In genomic region chr7:123503358-123503757, GRCm38 (mm10) we compare ENCODE assay signal across 9 mouse cellular contexts. TPM values are rescaled to one million over a fixed set of nuclear protein-coding genes. Genes with fewer than 3 reads are reported as not detected.
DNase-seq lines count a peak whose midpoint lies in the region; ATAC-seq and TF ChIP-seq lines count a peak whose summit lies in the region.
"Had no signal": no experiment of that assay in that cellular context is flagged by ENCODE, and none has a peak within 500 bp of the region (broad histone marks: within the 10 kb centered on the region; RNA-seq: fewer than 3 reads in every experiment).

No protein-coding gene starts in this region.

- H3K4me1 ChIP-seq in heart, embryonic 11.5 days (ENCODE audit: control insufficient read depth, insufficient read depth, low read length) = no peaks in the 10 kb centered on the region
- H3K4me1 ChIP-seq in forebrain, embryonic 15.5 days = peaks cover 26% of the 10 kb centered on the region

- H3K36me3 ChIP-seq in heart, embryonic 11.5 days (ENCODE audit: control insufficient read depth, insufficient read depth, low read length) = no peaks in the 10 kb centered on the region
- H3K36me3 ChIP-seq in forebrain, embryonic 15.5 days = no peaks in the 10 kb centered on the region
- H3K36me3 ChIP-seq: heart, embryonic 13.5 days had no signal

- no peaks in the 10 kb centered on the region; the same call in 1 of the 2 replicates for H3K9me3 ChIP-seq in heart, embryonic 11.5 days (replicated peaks; ENCODE audit: control insufficient read depth, low read length)
- H3K9me3 ChIP-seq in forebrain, embryonic 15.5 days = no peaks in the 10 kb centered on the region

- no peak for ATAC-seq in heart, embryonic 11.5 days (replicated peaks; ENCODE audit: insufficient number of reproducible peaks, low FRiP score, low TSS enrichment)
- ATAC-seq in forebrain, embryonic 15.5 days (replicated peaks) = no peak

- peak; percentile 4 to 53 for DNase-seq in heart, adult 18-20 months
- DNase-seq in ES-CJ7 (ENCODE audit: low read depth, low spot score) = peak; percentile 46
- peak; percentile 29 for DNase-seq in embryo, embryonic 9.5 days (ENCODE audit: extremely low spot score)
- peak; percentile 47 to 55 for DNase-seq in lung, postnatal 4 days
- no peak for DNase-seq in left cerebral cortex, adult 2 months (ENCODE audit: extremely low spot score in 1 of 2, low spot score in 2 of 2)
- no peak for DNase-seq in cerebellum, adult 9-11 months

- no peak overlapping the region for H3K9ac ChIP-seq in heart, embryonic 11.5 days (ENCODE audit: low read depth, low read length)
- no peak overlapping the region for H3K9ac ChIP-seq in forebrain, embryonic 15.5 days (replicated peaks)
- H3K9ac ChIP-seq: heart, embryonic 13.5 days had no signal

- no peak overlapping the region for H3K4me2 ChIP-seq in heart, embryonic 11.5 days
- no peak overlapping the region for H3K4me2 ChIP-seq in forebrain, embryonic 15.5 days (replicated peaks)
- H3K4me2 ChIP-seq: heart, embryonic 13.5 days had no signal

- WGBS in heart, embryonic 11.5 days (ENCODE audit: insufficient replicate concordance) = 25% methylated on average over 1 of the region's 1 CpGs
- WGBS in forebrain, embryonic 15.5 days = 66% methylated on average over 1 of the region's 1 CpGs

- no peak for TF ChIP-seq CTCF in left cerebral cortex, adult 2 months (IDR thresholded peaks at IDR 0.05)

- no peaks in the 10 kb centered on the region for H3K27me3 ChIP-seq in heart, embryonic 11.5 days (ENCODE audit: control insufficient read depth, insufficient read depth, low read length)
- no peaks in the 10 kb centered on the region for H3K27me3 ChIP-seq in forebrain, embryonic 15.5 days
- H3K27me3 ChIP-seq: heart, embryonic 13.5 days had no signal

- no peak overlapping the region for H3K27ac ChIP-seq in heart, embryonic 11.5 days (ENCODE audit: low read depth, low read length)
- H3K27ac ChIP-seq in left cerebral cortex, adult 2 months = no peak overlapping the region
- no peak overlapping the region for H3K27ac ChIP-seq in forebrain, embryonic 15.5 days (replicated peaks)
- H3K27ac ChIP-seq: heart, embryonic 13.5 days had no signal

- intact Hi-C loops in left cerebral cortex, adult 2 months (cut with DNase I) = no loop called here

- no peak overlapping the region for H3K4me3 ChIP-seq in heart, embryonic 11.5 days (ENCODE audit: low read depth, low read length)
- H3K4me3 ChIP-seq in left cerebral cortex, adult 2 months = no peak overlapping the region
- H3K4me3 ChIP-seq in forebrain, embryonic 15.5 days = no peak overlapping the region
- H3K4me3 ChIP-seq: heart, embryonic 13.5 days had no signal

RNA-seq across cellular contexts. Expression of gene Zkscan2, which starts 3.1 kb away (rescaled TPM):
- total RNA-seq in heart, adult 18-20 months (2021) = 1 to 10 TPM; 1.1 to 1.4 TPM
- 4.4 and 4.8 TPM in 2 replicates for polyA plus RNA-seq in heart, embryonic 11.5 days (2014; fragmentation: Nextera tagmentation; extraction: Ambion mirVana)
- total RNA-seq in left cerebral cortex, adult 2 months (2021) = 10 to 100 TPM; 18.9 to 22.4 TPM
- polyA plus RNA-seq in forebrain, embryonic 15.5 days (2015; fragmentation: Nextera tagmentation; extraction: Ambion mirVana) = 10.0 and 10.7 TPM in 2 replicates

RNA-seq across cellular contexts. Expression of gene Aqp8, which starts 41.3 kb away (rescaled TPM):
- 10 to 100 TPM in 1 of 2 experiments, 1 to 10 TPM in 1; 7.8 to 11.5 TPM for total RNA-seq in heart, adult 18-20 months (2021)
- polyA plus RNA-seq in heart, embryonic 11.5 days (2014; fragmentation: Nextera tagmentation; extraction: Ambion mirVana) = 4.5 and 5.2 TPM in 2 replicates
- total RNA-seq in left cerebral cortex, adult 2 months (2021) = not detected
- polyA plus RNA-seq in forebrain, embryonic 15.5 days (2015; fragmentation: Nextera tagmentation; extraction: Ambion mirVana) = not detected in 2 replicates

Comparison
In these comparisons a context has a peak if more than half of its experiments do, and no peak if none do; other contexts are left out.
1. DNase-seq: peak in heart, adult 18-20 months (2 of 2), ES-CJ7 (single experiment), embryo, embryonic 9.5 days (single experiment) and lung, postnatal 4 days (2 of 2); none in left cerebral cortex, adult 2 months (0 of 2) and cerebellum, adult 9-11 months (single experiment).
2. RNA of gene Zkscan2, which starts 3.1 kb away (total RNA-seq): 18.9 to 22.4 TPM in left cerebral cortex, adult 2 months; 1.1 to 1.4 TPM in heart, adult 18-20 months; every median in the first group is over 4 times any median in the second.
3. RNA of gene Aqp8, which starts 41.3 kb away (total RNA-seq): 7.8 to 11.5 TPM in heart, adult 18-20 months; not detected in left cerebral cortex, adult 2 months; every median in the first group is over 4 times any median in the second.